Mouse (Mus musculus) neural tube, embryonic 13.5 days (tissue): ENCODE measurements at regions not wholly inside any gene's neighbourhood (a gene's known extent, or its start where the extent isn't known, plus 50 kb on each side); places are given as distances from the start of the nearest gene placed in this dataset.
A peak's percentile ranks its signal among the peaks of the same experiment; 100 is the strongest.

Experiments used
- ATAC-seq: fragments of 200-750 bp; cut with Nextera tagmentation; 2 replicates; pipeline ENCODE4 v1.8.0; 2017; ENCODE audit warnings: low read depth, mild to moderate bottlenecking, moderate TSS enrichment, moderate library complexity
- H3K27ac ChIP-seq: fragments of 300-500 bp; sonication (generic); replicated peaks from 2 replicates; pipeline ENCODE4 v1.5.1; 2015; ENCODE audit warnings: moderate library complexity, mild to moderate bottlenecking, inconsistent platforms
- H3K27me3 ChIP-seq: fragments of 300-500 bp; sonication (generic); 2 replicates; pipeline ENCODE4 v1.6.1; 2015; ENCODE audit warnings: mild to moderate bottlenecking, inconsistent platforms
- H3K36me3 ChIP-seq: fragments of 300-500 bp; sonication (generic); 2 replicates; pipeline ENCODE4 v1.6.1; 2015; ENCODE audit warnings: mild to moderate bottlenecking, inconsistent platforms
- H3K4me1 ChIP-seq: fragments of 300-500 bp; sonication (generic); replicated peaks from 2 replicates; pipeline ENCODE4 v1.6.1; 2015; ENCODE audit warnings: inconsistent platforms
- H3K4me2 ChIP-seq: fragments of 300-500 bp; sonication (generic); 2 replicates; pipeline ENCODE4 v1.6.1; 2015; ENCODE audit warnings: inconsistent platforms, mild to moderate bottlenecking, moderate library complexity
- H3K4me3 ChIP-seq: fragments of 300-500 bp; sonication (generic); 2 replicates; pipeline ENCODE4 v1.5.1; 2015; ENCODE audit warnings: mild to moderate bottlenecking, inconsistent platforms
- H3K9ac ChIP-seq: fragments of 300-500 bp; sonication (generic); 2 replicates; pipeline ENCODE4 v1.6.1; 2015; ENCODE audit warnings: moderate library complexity, mild to moderate bottlenecking, inconsistent platforms
- H3K9me3 ChIP-seq: fragments of 300-500 bp; sonication (generic); 2 replicates; pipeline ENCODE4 v1.6.1; 2016; ENCODE audit warnings: inconsistent platforms
- WGBS: fragments of 180-500 bp; shearing (Covaris S2); methylation state at CpG from one replicate; pipeline ENCODE4 v1.1.7; 2015; 5-methylcytosine and 5-hydroxymethylcytosine counted together

DNA sequence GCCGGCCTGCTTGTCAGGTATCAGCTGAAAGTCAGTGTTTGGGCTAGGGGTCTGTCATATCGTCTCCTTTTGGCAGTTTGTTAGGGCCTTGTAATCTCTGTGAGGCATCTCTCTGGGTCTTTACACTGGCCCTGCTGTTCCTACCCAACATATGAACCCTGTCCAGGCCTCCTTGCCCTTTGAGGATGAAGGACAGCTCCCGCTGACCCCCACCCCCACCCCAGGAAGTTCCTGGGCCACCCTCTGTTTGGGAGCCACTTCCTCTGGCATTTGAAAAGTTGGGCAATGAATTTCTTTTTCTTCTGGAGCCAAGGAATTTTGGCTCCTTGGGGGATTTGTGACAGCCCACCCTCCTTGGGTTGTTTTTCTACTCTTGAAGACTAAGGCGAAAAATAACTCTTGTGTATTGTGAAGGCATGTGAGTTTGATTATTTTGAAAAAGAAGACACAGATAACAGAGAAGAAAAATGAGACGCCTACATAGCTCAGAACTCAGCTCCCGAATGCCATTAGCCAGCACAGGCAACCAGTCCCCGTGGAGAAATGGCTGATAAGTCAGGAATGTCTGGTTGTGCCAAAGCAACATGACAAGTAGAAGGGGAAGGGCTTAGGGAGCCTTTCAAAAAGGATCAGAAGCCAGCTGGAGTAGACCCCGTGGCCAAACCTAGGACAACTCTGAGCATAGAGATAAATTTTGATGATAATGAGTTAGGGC lies 249.5 kb downstream of the Gm49356 start:
- peak; percentile 61; the same call in 1 of the 2 replicates for ATAC-seq
- 0 out of 2 replicates have a peak, but pooled peaks cover 5% of the 10 kb centered on the region for H3K4me1 ChIP-seq
- no peak overlapping the region for H3K9ac ChIP-seq
- H3K4me3 ChIP-seq = no peak overlapping the region
- peaks cover 7% of the 10 kb centered on the region for H3K9me3 ChIP-seq
- no peaks in the 10 kb centered on the region for H3K36me3 ChIP-seq
- H3K27me3 ChIP-seq = no peaks in the 10 kb centered on the region
- no peak overlapping the region for H3K4me2 ChIP-seq
- H3K27ac ChIP-seq = 0 out of 2 replicates have a peak overlapping the region, but pooled peaks have one; percentile 9
- WGBS = 69% methylated on average over 8 of the region's 8 CpGs

DNA sequence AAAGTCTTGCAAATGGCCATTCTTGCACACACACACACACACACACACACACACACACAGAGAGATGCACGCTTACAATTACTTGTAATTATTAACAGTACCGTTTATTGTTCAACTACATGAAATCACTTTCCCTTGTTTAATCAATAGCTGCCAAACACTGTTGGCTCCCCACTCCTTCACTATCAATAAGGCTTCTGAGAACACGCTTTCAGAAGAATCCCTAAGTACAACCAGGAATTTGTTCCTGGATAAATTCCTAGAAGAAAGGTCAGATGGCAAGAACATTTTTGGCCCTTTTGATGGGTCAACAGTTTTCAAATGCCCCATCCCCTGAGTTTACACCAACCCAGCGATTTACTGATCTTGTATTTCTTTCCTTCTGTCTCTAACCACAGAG lies 252.5 kb downstream of the Gm49356 start:
- no peak overlapping the region for H3K27ac ChIP-seq
- H3K4me1 ChIP-seq = peaks cover 5% of the 10 kb centered on the region; the same call in 1 of the 2 replicates
- no peaks in the 10 kb centered on the region for H3K27me3 ChIP-seq
- H3K9me3 ChIP-seq = no peaks in the 10 kb centered on the region
- H3K36me3 ChIP-seq = no peaks in the 10 kb centered on the region
- no peak overlapping the region for H3K4me3 ChIP-seq
- H3K9ac ChIP-seq = no peak overlapping the region
- 86% methylated on average over 4 of the region's 4 CpGs for WGBS
- H3K4me2 ChIP-seq = no peak overlapping the region
- ATAC-seq = no peak

DNA sequence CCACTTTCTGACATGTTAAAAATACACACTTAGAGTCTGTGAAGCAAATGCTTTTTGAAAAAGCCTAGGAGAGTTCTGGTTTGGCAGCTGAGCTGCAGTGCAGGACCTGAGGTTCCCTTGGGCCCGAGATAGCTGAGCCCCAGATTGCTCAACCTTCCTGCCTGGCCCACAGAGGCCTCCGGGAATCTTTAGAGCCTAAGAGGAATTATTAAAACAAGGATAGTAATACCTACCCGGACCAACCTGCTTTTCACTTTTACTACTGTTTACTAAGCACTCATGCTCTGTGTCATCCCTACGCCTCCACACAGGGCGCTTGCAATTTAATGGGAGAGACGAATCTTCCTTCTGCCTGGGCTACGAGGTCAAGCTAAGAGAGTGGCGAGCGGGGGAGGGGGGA lies 253.4 kb downstream of the Gm49356 start:
- Histone ChIP-seq H3K27ac (no peak overlapping the region), H3K4me1 (peaks cover 5% of the 10 kb centered on the region; the same call in 1 of the 2 replicates), H3K4me3 (no peak overlapping the region), H3K27me3 (no peaks in the 10 kb centered on the region), H3K9ac (no peak overlapping the region), H3K4me2 (no peak overlapping the region), H3K9me3 (no peaks in the 10 kb centered on the region), H3K36me3 (no peaks in the 10 kb centered on the region)
- ATAC-seq = no peak
- WGBS = 76% methylated on average over 9 of the region's 9 CpGs

DNA sequence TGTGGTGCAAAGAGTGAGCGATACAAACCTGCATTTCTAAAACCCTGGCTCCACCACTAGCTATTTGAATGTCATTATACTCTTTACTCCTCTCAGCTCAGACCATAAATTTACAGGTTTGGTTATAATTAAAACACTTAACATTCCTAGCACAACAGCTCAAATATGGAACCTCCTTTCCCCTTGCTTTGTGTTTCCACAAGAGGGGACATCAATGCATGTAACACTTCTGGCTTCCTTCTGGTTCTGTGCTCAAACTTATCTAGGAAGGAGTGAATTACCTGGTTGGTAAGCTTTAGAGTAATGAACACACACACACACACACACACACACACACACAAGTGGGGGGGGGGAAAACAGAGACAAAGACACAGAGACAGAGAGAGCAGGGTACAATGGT lies 254.8 kb downstream of the Gm49356 start:
- Histone ChIP-seq H3K9me3 (no peaks in the 10 kb centered on the region), H3K9ac (no peak overlapping the region), H3K36me3 (no peaks in the 10 kb centered on the region), H3K4me3 (no peak overlapping the region), H3K27me3 (no peaks in the 10 kb centered on the region), H3K4me1 (no peaks in the 10 kb centered on the region; the same call in 1 of the 2 replicates), H3K27ac (no peak overlapping the region), H3K4me2 (no peak overlapping the region)
- ATAC-seq = no peak
- WGBS = 87% methylated on average over 1 of the region's 1 CpGs

DNA sequence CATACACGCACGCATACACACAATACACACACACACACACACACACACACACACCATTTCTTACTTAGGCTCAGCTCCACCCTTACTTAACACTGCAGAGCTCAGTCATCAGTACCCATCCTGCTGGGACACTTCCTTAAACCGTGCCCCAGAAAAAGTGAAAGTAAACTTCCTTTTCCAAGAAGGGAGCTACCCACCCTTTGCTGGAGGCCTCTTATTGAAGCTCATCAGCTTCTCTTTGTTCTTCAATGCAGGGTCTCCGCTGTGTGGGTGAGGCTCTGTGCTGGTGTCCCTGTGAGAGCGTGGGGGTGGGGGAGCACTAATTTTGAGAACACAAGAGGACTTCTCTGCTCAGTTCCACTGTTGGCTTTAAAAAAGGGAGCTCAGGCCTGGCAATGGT lies 256.6 kb downstream of the Gm49356 start:
- H3K4me1 ChIP-seq = no peaks in the 10 kb centered on the region; the same call in 1 of the 2 replicates
- WGBS = 63% methylated on average over 5 of the region's 5 CpGs
- H3K9me3 ChIP-seq = no peaks in the 10 kb centered on the region
- no peak for ATAC-seq
- H3K4me2 ChIP-seq = no peak overlapping the region
- H3K9ac ChIP-seq = no peak overlapping the region
- H3K27ac ChIP-seq = no peak overlapping the region
- no peak overlapping the region for H3K4me3 ChIP-seq
- no peaks in the 10 kb centered on the region for H3K27me3 ChIP-seq
- no peaks in the 10 kb centered on the region for H3K36me3 ChIP-seq

DNA sequence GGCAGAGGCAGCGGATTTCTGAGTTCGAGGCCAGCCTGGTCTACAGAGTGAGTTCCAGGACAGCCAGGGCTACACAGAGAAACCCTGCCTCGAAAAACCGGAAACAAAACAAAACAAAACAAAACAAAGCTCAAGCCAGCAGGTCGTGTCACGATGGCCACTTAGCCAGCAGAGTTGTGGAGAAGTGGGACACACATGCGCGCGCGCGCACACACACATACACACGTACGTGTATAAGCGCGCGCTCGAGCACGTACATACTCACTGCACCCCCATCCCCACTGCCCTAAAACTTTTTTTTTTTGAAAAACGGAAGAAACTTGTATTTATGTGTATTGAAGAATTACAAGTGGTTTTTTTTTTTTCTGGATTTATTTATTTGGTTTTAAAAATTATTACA lies 257.0 kb downstream of the Gm49356 start:
- Histone ChIP-seq H3K27me3 (no peaks in the 10 kb centered on the region), H3K27ac (no peak overlapping the region), H3K36me3 (no peaks in the 10 kb centered on the region), H3K4me2 (no peak overlapping the region), H3K9ac (no peak overlapping the region), H3K4me3 (no peak overlapping the region), H3K4me1 (no peaks in the 10 kb centered on the region; the same call in 1 of the 2 replicates), H3K9me3 (no peaks in the 10 kb centered on the region)
- 86% methylated on average over 19 of the region's 19 CpGs for WGBS
- no peak for ATAC-seq

DNA sequence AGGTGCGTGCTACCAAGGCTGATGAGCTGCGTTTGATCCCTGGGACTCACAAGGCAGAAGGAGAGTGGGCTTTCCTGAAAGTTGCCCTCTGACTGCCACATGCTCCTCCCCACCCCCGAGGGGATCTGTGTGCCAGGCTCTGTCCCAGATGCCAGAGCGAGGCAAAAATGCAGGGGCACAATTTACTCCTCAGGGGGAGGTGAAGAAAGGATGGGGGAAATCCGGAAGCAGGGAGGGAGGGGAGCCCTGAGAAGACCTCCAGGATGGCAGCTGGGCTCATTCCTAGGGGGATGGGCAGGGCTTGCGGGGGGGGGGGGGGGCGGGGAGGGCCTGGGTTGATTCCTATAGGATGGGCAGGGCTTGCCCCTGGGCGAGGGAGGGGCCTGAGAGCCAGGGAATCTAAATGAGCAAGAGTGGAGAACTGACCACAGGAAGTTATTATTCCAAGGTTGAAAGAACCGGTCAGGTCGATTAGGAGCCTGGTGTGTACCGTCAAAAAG lies 257.5 kb downstream of the Gm49356 start:
- Histone ChIP-seq H3K4me2 (no peak overlapping the region), H3K27me3 (no peaks in the 10 kb centered on the region), H3K4me3 (no peak overlapping the region), H3K4me1 (no peaks in the 10 kb centered on the region; the same call in 1 of the 2 replicates), H3K36me3 (no peaks in the 10 kb centered on the region), H3K27ac (no peak overlapping the region), H3K9me3 (no peaks in the 10 kb centered on the region), H3K9ac (no peak overlapping the region)
- no peak for ATAC-seq
- WGBS = 27% methylated on average over 9 of the region's 11 CpGs

DNA sequence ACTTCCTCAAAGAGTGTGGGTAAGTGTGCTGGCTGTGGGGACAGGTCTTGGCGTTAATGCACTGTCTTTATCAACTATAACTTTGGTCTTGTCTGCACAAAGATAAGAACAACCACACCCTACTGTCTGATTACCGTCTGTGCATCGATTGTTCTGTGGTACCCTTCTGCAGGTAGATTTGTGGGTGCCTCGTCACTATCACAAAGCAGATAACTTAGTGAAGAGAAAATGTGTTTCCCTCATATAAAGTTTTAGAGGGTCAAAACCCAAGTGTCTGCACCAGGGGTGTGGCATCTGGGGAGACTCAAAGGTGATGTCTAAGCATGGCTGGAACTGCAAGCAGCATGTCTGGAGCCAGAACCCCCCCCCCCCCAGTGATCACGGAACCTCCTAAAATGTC lies 259.4 kb downstream of the Gm49356 start:
- H3K36me3 ChIP-seq = no peaks in the 10 kb centered on the region
- no peak for ATAC-seq
- 93% methylated on average over 5 of the region's 5 CpGs for WGBS
- no peak overlapping the region for H3K4me2 ChIP-seq
- no peak overlapping the region for H3K9ac ChIP-seq
- no peak overlapping the region for H3K27ac ChIP-seq
- no peaks in the 10 kb centered on the region; the same call in 1 of the 2 replicates for H3K27me3 ChIP-seq
- H3K4me3 ChIP-seq = no peak overlapping the region
- H3K9me3 ChIP-seq = no peaks in the 10 kb centered on the region
- H3K4me1 ChIP-seq = peaks cover 2% of the 10 kb centered on the region; the same call in 1 of the 2 replicates

DNA sequence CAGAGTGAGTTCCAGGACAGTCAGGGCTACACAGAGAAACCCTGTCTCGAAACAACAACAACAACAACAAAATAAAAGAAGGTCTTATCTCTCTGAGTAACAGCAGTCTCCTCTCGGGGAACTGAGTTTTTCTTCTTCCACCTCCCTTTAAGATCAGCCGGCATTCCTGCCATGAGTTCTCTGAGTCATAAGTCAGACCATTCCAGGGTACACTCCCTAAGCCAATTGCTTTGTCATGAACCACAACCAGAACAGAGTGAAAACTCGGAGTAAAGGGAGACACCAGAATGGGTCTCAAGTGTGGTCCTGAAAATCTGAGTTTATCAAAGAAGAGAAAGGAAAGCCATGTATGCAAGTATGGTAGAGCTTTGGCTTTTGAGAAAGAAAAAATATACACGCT lies 262.4 kb downstream of the Gm49356 start:
- H3K4me2 ChIP-seq = no peak overlapping the region
- no peak for ATAC-seq
- H3K4me1 ChIP-seq = peaks cover 21% of the 10 kb centered on the region
- 91% methylated on average over 5 of the region's 5 CpGs for WGBS
- H3K27me3 ChIP-seq = no peaks in the 10 kb centered on the region; the same call in 1 of the 2 replicates
- no peak overlapping the region for H3K9ac ChIP-seq
- no peaks in the 10 kb centered on the region for H3K9me3 ChIP-seq
- no peak overlapping the region for H3K4me3 ChIP-seq
- H3K36me3 ChIP-seq = no peaks in the 10 kb centered on the region
- no peak overlapping the region for H3K27ac ChIP-seq

DNA sequence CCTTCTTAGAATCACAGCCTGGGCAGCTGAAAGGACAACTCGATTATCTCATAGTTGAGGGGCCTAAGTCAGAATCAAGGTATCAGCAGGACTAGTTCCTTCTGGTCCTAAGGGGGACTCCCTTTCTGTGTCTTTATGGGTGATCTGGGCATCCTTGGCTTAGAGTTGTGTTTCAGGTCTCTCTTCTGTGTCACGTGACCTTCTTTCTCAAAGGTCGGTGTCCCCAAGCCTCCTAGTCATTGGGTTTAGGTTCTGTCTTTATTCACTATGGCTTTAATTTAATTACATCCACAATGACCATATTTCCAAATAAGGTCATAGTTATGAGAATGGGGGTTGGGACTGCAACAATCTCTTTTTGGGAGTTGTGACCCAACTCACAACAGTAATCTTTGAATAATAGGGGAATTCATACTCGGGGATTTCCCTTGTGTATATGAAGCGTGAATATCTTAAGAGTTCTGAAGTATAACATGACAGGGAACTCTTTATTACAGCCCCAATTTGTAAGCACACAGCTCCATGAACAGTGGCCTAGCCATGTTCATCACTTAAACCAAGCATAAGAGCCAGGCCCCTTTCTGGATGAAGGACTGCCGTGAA lies 263.8 kb downstream of the Gm49356 start:
- no peak overlapping the region for H3K9ac ChIP-seq
- no peak overlapping the region for H3K4me3 ChIP-seq
- no peak for ATAC-seq
- H3K9me3 ChIP-seq = no peaks in the 10 kb centered on the region
- peaks cover 21% of the 10 kb centered on the region for H3K4me1 ChIP-seq
- H3K4me2 ChIP-seq = no peak overlapping the region
- 91% methylated on average over 6 of the region's 6 CpGs for WGBS
- H3K27me3 ChIP-seq = no peaks in the 10 kb centered on the region; the same call in 1 of the 2 replicates
- no peaks in the 10 kb centered on the region for H3K36me3 ChIP-seq
- no peak overlapping the region for H3K27ac ChIP-seq

DNA sequence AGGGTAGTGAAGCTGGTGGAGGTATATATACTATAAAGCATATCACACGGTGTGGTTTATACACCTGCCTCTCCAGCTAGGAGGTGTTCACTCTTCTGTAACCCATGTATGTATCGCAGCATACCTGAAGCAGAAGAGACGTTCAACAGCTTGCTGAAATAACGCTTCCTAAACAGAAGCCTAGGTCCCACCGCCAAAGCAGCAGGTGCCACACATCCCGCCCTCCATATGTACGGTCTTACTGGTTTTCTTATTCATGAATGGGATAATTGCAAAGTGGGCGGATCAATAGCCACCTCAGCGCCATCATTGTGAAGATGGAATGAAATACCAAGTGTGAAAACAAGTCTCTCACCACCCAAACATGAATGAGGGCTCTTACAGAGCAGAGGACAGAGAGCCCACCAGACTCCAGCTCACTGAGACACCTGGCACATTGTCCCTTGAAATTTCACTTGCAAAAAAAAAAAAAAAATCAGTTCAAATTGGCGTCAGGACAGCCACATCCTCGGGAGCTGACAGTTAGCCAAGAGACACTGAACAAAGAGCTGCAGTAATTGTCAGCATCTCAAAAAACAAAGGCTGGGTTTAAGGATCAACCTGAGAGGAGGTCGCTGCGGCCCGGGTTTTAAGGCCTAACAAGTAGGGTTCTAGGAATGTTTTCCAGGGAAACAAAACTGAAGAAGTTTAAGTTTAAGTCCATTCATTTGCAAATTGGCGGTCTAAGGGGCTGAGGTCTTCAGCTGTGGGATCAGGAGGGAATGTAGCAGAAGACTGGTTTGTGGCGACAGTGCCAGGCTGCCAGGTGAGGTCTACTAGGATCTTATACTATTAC lies 264.5 kb downstream of the Gm49356 start:
- no peak for ATAC-seq
- Histone ChIP-seq H3K4me1 (peaks cover 21% of the 10 kb centered on the region), H3K4me3 (no peak overlapping the region), H3K36me3 (no peaks in the 10 kb centered on the region), H3K9ac (no peak overlapping the region), H3K27me3 (no peaks in the 10 kb centered on the region; the same call in 1 of the 2 replicates), H3K9me3 (no peaks in the 10 kb centered on the region), H3K4me2 (no peak overlapping the region), H3K27ac (peak overlapping the region; percentile 61)
- 53% methylated on average over 16 of the region's 16 CpGs for WGBS
